Mouse (Mus musculus): ENCODE measurements around the gene Pxmp4. TPM values are rescaled to one million over a fixed set of nuclear protein-coding genes. Genes with fewer than 3 reads are reported as not detected.

Pxmp4 gene
- polyA plus RNA-seq (2021; fragmentation: Nextera tagmentation) = 14.9 and 15.0 TPM in 2 replicates
- long read RNA-seq, experiment 1, transcript Pxmp4-201 (4 exons, 2,789 nt) = major isoform, 20 of 22 reads
- long read RNA-seq, experiment 1, partial matches to known transcripts = 0 of 22 reads
- long read RNA-seq, experiment 1, other reads (novel, unspliced or antisense) = 2 of 22 reads
- long read RNA-seq, experiment 2, transcript Pxmp4-201 (4 exons, 2,789 nt) = major isoform, 15 of 26 reads
- long read RNA-seq, experiment 2, partial matches to known transcripts = 1 of 26 reads
- long read RNA-seq, experiment 2, other reads (novel, unspliced or antisense) = 8 of 26 reads

DNA sequence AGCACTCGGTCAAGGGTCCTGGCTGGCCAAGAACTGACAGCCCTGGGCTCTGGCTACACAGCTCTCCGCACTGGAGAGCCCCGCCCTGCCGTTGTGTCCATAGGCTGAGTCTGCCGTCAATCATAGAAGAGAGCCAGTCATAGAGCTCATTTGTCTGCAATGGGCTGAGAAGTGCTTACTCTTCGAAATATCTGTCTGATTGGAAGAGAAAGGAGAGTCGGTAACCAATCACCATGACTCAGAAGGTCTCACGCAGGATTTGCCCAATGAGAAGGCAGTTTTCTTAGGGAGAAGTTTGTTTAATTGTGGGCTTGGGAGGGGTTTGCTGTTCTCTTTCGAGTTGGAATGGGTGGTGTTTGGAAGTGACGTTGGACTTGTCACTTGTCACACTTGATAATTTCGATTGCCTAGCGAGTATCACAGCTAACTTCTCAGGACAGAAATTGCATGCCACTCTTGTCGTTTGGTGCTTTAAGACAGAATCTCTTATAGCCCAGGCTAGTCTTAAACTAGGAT lies at the start of gene Pxmp4:
Gene Pxmp4, minus strand, starts transcription at position 71 of the 516 bp plus-strand sequence.

DNA sequence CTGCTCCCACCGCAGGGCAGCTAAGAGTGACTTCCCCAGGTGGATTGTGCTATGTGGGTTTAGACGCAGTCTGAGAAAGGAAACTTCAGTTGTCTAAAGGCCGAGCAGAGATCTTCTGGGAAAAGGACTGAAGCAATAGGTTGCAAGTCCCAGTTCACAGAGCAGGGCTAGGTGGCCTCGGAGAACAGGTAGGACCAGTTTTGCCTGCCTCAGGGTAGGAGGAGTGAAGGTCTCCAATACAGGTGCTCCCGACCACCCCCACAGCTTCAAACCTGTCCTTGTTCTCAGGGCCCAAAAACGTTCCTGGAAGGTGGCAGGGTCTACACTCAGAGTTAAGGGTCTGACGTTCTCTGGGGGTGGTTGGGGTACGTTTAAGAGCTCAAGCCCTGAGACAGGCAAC lies 47.9 kb upstream of the Pxmp4 start, which contains the start of gene Chmp4b:
Gene Chmp4b, plus strand, starts transcription at position 343 of the 400 bp plus-strand sequence.

GRCm38 (mm10) chr2:154613118-154614115 lies 9.9 kb upstream of the Pxmp4 start, which contains the start of the genes Zfp341 and 4930519P11Rik:
Gene Zfp341 (plus strand): TSS chr2:154613297.
Gene 4930519P11Rik (minus strand): TSS chr2:154613437.

GRCm38 (mm10) chr2:154569836-154570286 lies 33.6 kb downstream of the Pxmp4 start, which contains the start of gene E2f1:
Gene E2f1 (minus strand): TSS chr2:154569892.

GRCm38 (mm10) chr2:154558264-154559039 lies 45.1 kb downstream of the Pxmp4 start, which contains the start of gene Necab3:
Gene Necab3 (minus strand): TSS chr2:154558890.

GRCm38 (mm10) chr2:154551476-154551875 lies 52.0 kb downstream of the Pxmp4 start, which contains the start of gene Actl10:
Gene Actl10 (plus strand): TSS chr2:154551776.

GRCm38 (mm10) chr2:154546711-154547110 lies 56.8 kb downstream of the Pxmp4 start, which contains the start of gene 1700003F12Rik:
Gene 1700003F12Rik (plus strand): TSS chr2:154547085.

Other genes with a start within 250 kb of the Pxmp4 start
- 7.7 and 8.4 TPM in 2 replicates for gene Cdk5rap1, start 230.7 kb downstream of the Pxmp4 start, polyA plus RNA-seq (2021; fragmentation: Nextera tagmentation)
- gene Snta1, start 195.6 kb downstream of the Pxmp4 start, polyA plus RNA-seq (2021; fragmentation: Nextera tagmentation) = 14.7 and 15.8 TPM in 2 replicates
- gene Cbfa2t2, start 167.2 kb downstream of the Pxmp4 start, polyA plus RNA-seq (2021; fragmentation: Nextera tagmentation) = 33.8 and 49.0 TPM in 2 replicates
- 1.7 TPM in 2 replicates for gene 1700003F12Rik, start 56.6 kb downstream of the Pxmp4 start, polyA plus RNA-seq (2021; fragmentation: Nextera tagmentation)
- gene Actl10, start 51.9 kb downstream of the Pxmp4 start, polyA plus RNA-seq (2021; fragmentation: Nextera tagmentation) = not detected in 2 replicates
- gene Necab3, start 44.8 kb downstream of the Pxmp4 start, polyA plus RNA-seq (2021; fragmentation: Nextera tagmentation) = 27.0 and 29.4 TPM in 2 replicates
- gene E2f1, start 33.8 kb downstream of the Pxmp4 start, polyA plus RNA-seq (2021; fragmentation: Nextera tagmentation) = 2.0 and 2.5 TPM in 2 replicates
- gene Zfp341, start 9.6 kb upstream of the Pxmp4 start, polyA plus RNA-seq (2021; fragmentation: Nextera tagmentation) = 1.4 and 1.5 TPM in 2 replicates
- not detected in 2 replicates for gene 4930519P11Rik, start 9.7 kb upstream of the Pxmp4 start, polyA plus RNA-seq (2021; fragmentation: Nextera tagmentation)
- gene Chmp4b, start 48.0 kb upstream of the Pxmp4 start, polyA plus RNA-seq (2021; fragmentation: Nextera tagmentation) = 9.3 and 11.8 TPM in 2 replicates
- gene Gm14214, start 166.3 kb upstream of the Pxmp4 start, polyA plus RNA-seq (2021; fragmentation: Nextera tagmentation) = not detected in 2 replicates
- gene Raly, start 187.4 kb upstream of the Pxmp4 start, polyA plus RNA-seq (2021; fragmentation: Nextera tagmentation) = 17.1 and 18.0 TPM in 2 replicates
- gene a, start 187.7 kb upstream of the Pxmp4 start, polyA plus RNA-seq (2021; fragmentation: Nextera tagmentation) = 0.33 TPM in 1 of 2 replicates, not detected in the other